Mouse (Mus musculus) kidney, embryonic 16.5 days (tissue): Measurements from ENCODE around the gene Fam57b. TPM values are rescaled to one million over a fixed set of nuclear protein-coding genes. Genes with fewer than 3 reads are reported as not detected.

Experiments
- ATAC-seq: fragments of 200-750 bp; cut with Nextera tagmentation; 2 replicates; pipeline ENCODE4 v1.8.0; 2017; ENCODE audit warnings: moderate TSS enrichment; ENCODE audit not compliant: low FRiP score, low TSS enrichment
- H3K27ac ChIP-seq: fragments of 300-500 bp; sonication (generic); 2 replicates; pipeline ENCODE4 v1.5.1; 2014; ENCODE audit warnings: low read length
- H3K27me3 ChIP-seq: fragments of 300-500 bp; sonication (generic); 2 replicates; pipeline ENCODE4 v1.6.1; 2014; ENCODE audit warnings: low read length, control low read depth, mixed read lengths; ENCODE audit not compliant: insufficient read depth
- H3K36me3 ChIP-seq: fragments of 300-500 bp; sonication (generic); 2 replicates; pipeline ENCODE4 v1.6.1; 2014; ENCODE audit warnings: low read length, control low read depth, mixed read lengths; ENCODE audit not compliant: insufficient read depth
- H3K4me1 ChIP-seq: fragments of 300-500 bp; sonication (generic); 2 replicates; pipeline ENCODE4 v1.6.1; 2014; ENCODE audit warnings: low read length, control low read depth, mixed read lengths; ENCODE audit not compliant: insufficient read depth
- H3K4me2 ChIP-seq: fragments of 300-500 bp; sonication (generic); replicated peaks from 2 replicates; pipeline ENCODE4 v1.6.1; 2014; ENCODE audit warnings: low read depth, low read length
- H3K4me3 ChIP-seq: fragments of 300-500 bp; sonication (generic); 2 replicates; pipeline ENCODE4 v1.5.1; 2014; ENCODE audit warnings: mild to moderate bottlenecking, low read length
- H3K9ac ChIP-seq: fragments of 300-500 bp; sonication (generic); replicated peaks from 2 replicates; pipeline ENCODE4 v1.6.1; 2014; ENCODE audit warnings: low read length
- H3K9me3 ChIP-seq: fragments of 300-500 bp; sonication (generic); 2 replicates; pipeline ENCODE4 v1.6.1; 2016; ENCODE audit warnings: low read length, control low read depth
- WGBS: fragments of 180-500 bp; shearing (Covaris S2); extraction: QIAGEN DNeasy Blood & Tissue Kit; methylation state at CpG from one replicate; pipeline ENCODE4 v1.1.7; 2014; 5-methylcytosine and 5-hydroxymethylcytosine counted together
- polyA plus RNA-seq: library from polyadenylated mRNA; unstranded; fragments of >200 nt; fragmentation: Nextera tagmentation; extraction: Ambion mirVana; gene quantifications from 2 replicates; pipeline ENCODE4 v1.2.1, GENCODE M21; 2015

The Fam57b gene
- polyA plus RNA-seq, 1 experiment from 2014 or later, result 0.52 TPM

- peaks cover 63% of the 10 kb centered on the region for H3K36me3 ChIP-seq
- H3K4me1 ChIP-seq, result peaks cover 13% of the 10 kb centered on the region
- no peak overlapping the region for H3K4me3 ChIP-seq
- 50% methylated on average over 4 of the region's 4 CpGs for WGBS
- H3K4me2 ChIP-seq, result no peak overlapping the region
- H3K9ac ChIP-seq, result no peak overlapping the region
- H3K27me3 ChIP-seq, result no peaks in the 10 kb centered on the region
- ATAC-seq, result no peak
- no peak overlapping the region for H3K27ac ChIP-seq
- H3K9me3 ChIP-seq, result no peaks in the 10 kb centered on the region
Measured at GRCm38 (mm10) chr7:126785056-126785455, 12.4 kb upstream of the Fam57b start.

GRCm38 (mm10) chr7:126786142-126786541, 11.3 kb upstream of the Fam57b start:
- Histone ChIP-seq H3K27ac (no peak overlapping the region), H3K9me3 (no peaks in the 10 kb centered on the region), H3K4me1 (peaks cover 14% of the 10 kb centered on the region), H3K27me3 (no peaks in the 10 kb centered on the region), H3K9ac (no peak overlapping the region), H3K36me3 (peaks cover 65% of the 10 kb centered on the region), H3K4me2 (no peak overlapping the region), H3K4me3 (no peak overlapping the region)
- ATAC-seq, result no peak
- 82% methylated on average over 14 of the region's 14 CpGs for WGBS

- H3K9ac ChIP-seq, result no peak overlapping the region
- peaks cover 15% of the 10 kb centered on the region for H3K4me1 ChIP-seq
- 92% methylated on average over 4 of the region's 4 CpGs for WGBS
- H3K36me3 ChIP-seq, result peaks cover 63% of the 10 kb centered on the region
- no peaks in the 10 kb centered on the region for H3K27me3 ChIP-seq
- H3K9me3 ChIP-seq, result no peaks in the 10 kb centered on the region
- ATAC-seq, result no peak
- no peak overlapping the region for H3K4me2 ChIP-seq
- no peak overlapping the region for H3K27ac ChIP-seq
- H3K4me3 ChIP-seq, result no peak overlapping the region
Measured at GRCm38 (mm10) chr7:126789141-126789540, 8.3 kb upstream of the Fam57b start.

GRCm38 (mm10) chr7:126791851-126792720, 5.4 kb upstream of the Fam57b start, which contains the start of gene Ppp4c:
TSS of gene Ppp4c (minus strand) at chr7:126792496.
- H3K4me2 ChIP-seq, result peak within 1 kb of the TSS; percentile 80
- under 1% methylated on average over 79 of the region's 83 CpGs for WGBS
- peak within 1 kb of the TSS; percentile 98 for H3K27ac ChIP-seq
- no peaks in the 10 kb centered on the region for H3K9me3 ChIP-seq
- ATAC-seq, result peak; percentile 94
- H3K9ac ChIP-seq, result peak within 1 kb of the TSS; percentile 95
- H3K27me3 ChIP-seq, result no peaks in the 10 kb centered on the region
- H3K4me3 ChIP-seq, result peak within 1 kb of the TSS; percentile 99
- H3K36me3 ChIP-seq, result peaks cover 64% of the 10 kb centered on the region
- peaks cover 33% of the 10 kb centered on the region for H3K4me1 ChIP-seq

GRCm38 (mm10) chr7:126792721-126793443, 4.6 kb upstream of the Fam57b start:
- Histone ChIP-seq H3K27me3 (no peaks in the 10 kb centered on the region), H3K4me3 (peak overlapping the region; percentile 99), H3K9ac (peak overlapping the region; percentile 63), H3K36me3 (peaks cover 59% of the 10 kb centered on the region), H3K4me2 (peak overlapping the region; percentile 56), H3K4me1 (peaks cover 40% of the 10 kb centered on the region), H3K9me3 (no peaks in the 10 kb centered on the region), H3K27ac (peak overlapping the region; percentile 98)
- 28% methylated on average over 11 of the region's 11 CpGs for WGBS
- ATAC-seq, result peak; percentile 23; the same call in 1 of the 2 replicates

GRCm38 (mm10) chr7:126793456-126794270, 3.8 kb upstream of the Fam57b start:
- peaks cover 51% of the 10 kb centered on the region for H3K36me3 ChIP-seq
- H3K27me3 ChIP-seq, result no peaks in the 10 kb centered on the region
- H3K4me3 ChIP-seq, result no peak overlapping the region
- 81% methylated on average over 4 of the region's 4 CpGs for WGBS
- H3K4me1 ChIP-seq, result peaks cover 40% of the 10 kb centered on the region
- H3K9ac ChIP-seq, result no peak overlapping the region
- peak overlapping the region; percentile 98 for H3K27ac ChIP-seq
- H3K4me2 ChIP-seq, result peak overlapping the region; percentile 56; the same call in 1 of the 2 replicates
- ATAC-seq, result no peak
- no peaks in the 10 kb centered on the region for H3K9me3 ChIP-seq

GRCm38 (mm10) chr7:126794271-126794605, 3.2 kb upstream of the Fam57b start:
- no peak for ATAC-seq
- H3K9me3 ChIP-seq, result no peaks in the 10 kb centered on the region
- peaks cover 46% of the 10 kb centered on the region for H3K36me3 ChIP-seq
- WGBS, result 64% methylated on average over 4 of the region's 4 CpGs
- peaks cover 40% of the 10 kb centered on the region for H3K4me1 ChIP-seq
- H3K4me3 ChIP-seq, result no peak overlapping the region
- H3K9ac ChIP-seq, result no peak overlapping the region
- no peaks in the 10 kb centered on the region for H3K27me3 ChIP-seq
- no peak overlapping the region; the same call in 1 of the 2 replicates for H3K27ac ChIP-seq
- no peak overlapping the region for H3K4me2 ChIP-seq

GRCm38 (mm10) chr7:126795387-126796317, 1.8 kb upstream of the Fam57b start:
- WGBS, result 79% methylated on average over 16 of the region's 16 CpGs
- Histone ChIP-seq H3K27ac (no peak overlapping the region), H3K9me3 (no peaks in the 10 kb centered on the region), H3K9ac (0 out of 2 replicates have a peak overlapping the region, but pooled peaks have one; percentile 8), H3K4me2 (no peak overlapping the region), H3K4me1 (peaks cover 49% of the 10 kb centered on the region), H3K27me3 (no peaks in the 10 kb centered on the region), H3K4me3 (no peak overlapping the region), H3K36me3 (peaks cover 35% of the 10 kb centered on the region)
- no peak for ATAC-seq
